Mouse (Mus musculus) brain, adult 10 weeks (tissue): ENCODE results near the gene Gm14124. TPM values are rescaled to one million over a fixed set of nuclear protein-coding genes. Genes with fewer than 3 reads are reported as not detected.

Experiments used
- polyA plus RNA-seq: library from polyadenylated mRNA; stranded (reverse); fragments of 350-450 nt; fragmentation: Illumina TruSeq; extraction: RNeasy Lipid Tissue Mini Kit (QIAGEN cat#74804); gene quantifications from one replicate; pipeline ENCODE4 v1.2.3, GENCODE M21; 2015; ENCODE audit warnings: low read depth, low replicate concordance

Gm14124 gene
- polyA plus RNA-seq, result not detected

GRCm38 (mm10) chr2:150257291-150257690, at the start of gene Gm14124:
Gene Gm14124, plus strand, starts transcription at chr2:150257517.

GRCm38 (mm10) chr2:150217600-150218362, 39.5 kb upstream of the Gm14124 start, which contains the start of gene Zfp937:
Gene Zfp937, plus strand, starts transcription at chr2:150218073.

GRCm38 (mm10) chr2:150255491-150255890, 1.8 kb upstream of the Gm14124 start, which contains the start of gene Gm21994:
Gene Gm21994, minus strand, starts transcription at chr2:150255591.

Other genes starting within 250 kb of the Gm14124 start
- 11.9 TPM for gene Zfp120, start 120.8 kb upstream of the Gm14124 start, polyA plus RNA-seq
- gene Gm10770, start 77.8 kb upstream of the Gm14124 start, polyA plus RNA-seq, result not detected
- gene Gm14139, start 75.8 kb upstream of the Gm14124 start, polyA plus RNA-seq, result not detected
- gene Zfp937, start 39.4 kb upstream of the Gm14124 start, polyA plus RNA-seq, result 5.2 TPM
- gene Gm21994, start 1.9 kb upstream of the Gm14124 start, polyA plus RNA-seq, result 0.83 TPM
- not detected for gene Gm10130, start 66.2 kb downstream of the Gm14124 start, polyA plus RNA-seq
- gene 3300002I08Rik, start 105.2 kb downstream of the Gm14124 start, polyA plus RNA-seq, result 7.0 TPM
- 3.9 TPM for gene Zfp442, start 194.0 kb downstream of the Gm14124 start, polyA plus RNA-seq
- gene Zfp345, start 227.6 kb downstream of the Gm14124 start, polyA plus RNA-seq, result not detected